Mouse (Mus musculus): ENCODE measurements at regions not wholly inside any gene's neighbourhood (a gene's known extent, or its start where the extent isn't known, plus 50 kb on each side); places are given as distances from the start of the nearest gene placed in this dataset.
"Not testable (repeated sequence)": the region's sequence is repeated elsewhere in the genome, so short reads cannot be mapped to it uniquely, and the experiment has no call there.

DNA sequence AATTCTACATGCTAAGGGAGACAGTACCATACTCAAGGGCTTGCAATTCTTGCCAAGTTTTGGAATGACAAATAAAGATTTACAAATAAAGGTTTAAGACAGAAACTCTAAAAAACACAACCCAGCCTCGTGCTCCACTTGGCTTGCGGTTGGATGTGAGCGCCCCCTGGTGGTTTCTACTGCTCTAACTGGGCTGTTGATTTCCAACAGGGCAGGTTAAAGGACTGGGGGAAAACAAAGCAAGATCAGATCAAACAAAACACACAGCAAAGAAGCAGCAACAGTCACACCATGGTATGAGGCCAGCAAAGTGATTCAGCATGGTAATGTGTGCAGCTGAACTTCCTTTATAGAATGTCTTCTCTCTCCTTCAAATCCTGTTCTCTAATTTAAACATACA, 339.2 kb downstream of the Adam3 start:
- DNase-seq (ENCODE audit: low spot score in 2 of 2) = peak in 1 of 2 experiments; percentile 21

DNA sequence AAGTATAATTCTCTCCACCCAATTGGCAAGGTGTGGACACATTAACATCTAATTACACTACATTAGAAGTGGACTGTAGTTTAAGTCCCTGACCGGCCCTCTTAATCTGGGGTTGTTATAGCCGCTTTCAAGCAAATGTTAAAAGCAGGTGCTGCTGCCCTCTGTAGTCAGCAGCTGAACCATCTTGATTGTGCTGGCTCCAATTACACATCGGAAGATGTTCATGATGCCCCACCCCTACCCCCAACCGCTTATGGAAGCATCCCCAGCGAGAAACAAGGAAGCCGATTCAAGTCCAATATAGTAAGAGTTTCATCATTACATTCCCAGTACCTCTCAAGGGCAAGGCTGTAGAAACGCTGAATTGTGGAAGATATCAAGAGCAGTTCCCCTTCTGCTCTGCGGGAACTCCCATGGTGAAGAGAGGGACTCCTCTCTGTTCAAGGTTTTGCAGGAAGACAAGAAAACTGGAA, 341.7 kb downstream of the Adam3 start:
- no peak for DNase-seq (ENCODE audit: low spot score in 2 of 2)

- no peak for DNase-seq (ENCODE audit: low spot score in 2 of 2)
These were observed 342.3 kb downstream of the Adam3 start for GRCm38 (mm10) chr8:24383130-24383962.

GRCm38 (mm10) chr8:24381666-24382253, 343.9 kb downstream of the Adam3 start:
- no peak for DNase-seq (ENCODE audit: low spot score in 2 of 2)

- DNase-seq (ENCODE audit: low spot score in 2 of 2) = no peak
These were observed 347.6 kb downstream of the Adam3 start for GRCm38 (mm10) chr8:24378070-24378469.

- DNase-seq (ENCODE audit: low spot score in 2 of 2) = not testable (repeated sequence)
These were observed 348.8 kb downstream of the Adam3 start for GRCm38 (mm10) chr8:24376846-24377245.

DNA sequence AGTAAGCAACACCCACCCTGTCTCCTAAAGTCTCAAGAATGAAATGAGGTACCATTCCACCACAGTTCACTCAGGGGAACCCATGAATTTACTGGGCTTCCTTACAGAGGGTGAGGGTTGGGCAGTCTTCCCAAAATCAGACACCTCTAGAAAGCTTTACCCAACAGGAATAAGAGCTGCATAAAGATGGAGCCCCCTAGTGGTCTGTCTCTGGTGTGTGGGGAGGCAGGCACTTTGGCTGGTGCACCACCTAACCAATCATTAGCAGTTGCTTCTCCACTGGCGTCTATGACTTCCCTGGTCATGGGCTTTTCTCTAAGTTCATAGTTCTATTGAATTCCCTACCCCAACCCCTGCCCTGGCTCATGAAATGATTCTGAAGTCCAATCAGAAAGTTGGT, 351.1 kb downstream of the Adam3 start:
- no peak for DNase-seq (ENCODE audit: low spot score in 2 of 2)

DNA sequence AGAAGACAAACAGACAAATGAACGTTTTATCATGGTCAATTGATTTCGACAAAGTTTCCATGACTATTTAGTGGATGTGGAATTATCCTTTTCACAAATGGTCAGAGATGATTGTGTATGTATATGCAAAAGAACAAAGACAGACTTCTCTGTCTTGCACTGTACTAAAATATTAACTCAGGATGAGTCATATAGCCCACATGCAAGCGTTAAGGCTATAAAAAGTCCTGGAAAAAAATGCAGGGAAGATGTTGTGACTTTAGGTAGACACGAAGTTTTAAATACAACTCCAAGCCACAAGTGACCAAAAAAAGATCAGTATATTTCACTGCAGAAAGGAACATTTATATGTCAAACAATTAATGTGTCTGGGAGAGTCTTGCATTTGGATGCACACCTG, 353.6 kb downstream of the Adam3 start:
- DNase-seq (ENCODE audit: low spot score in 2 of 2) = no peak

DNA sequence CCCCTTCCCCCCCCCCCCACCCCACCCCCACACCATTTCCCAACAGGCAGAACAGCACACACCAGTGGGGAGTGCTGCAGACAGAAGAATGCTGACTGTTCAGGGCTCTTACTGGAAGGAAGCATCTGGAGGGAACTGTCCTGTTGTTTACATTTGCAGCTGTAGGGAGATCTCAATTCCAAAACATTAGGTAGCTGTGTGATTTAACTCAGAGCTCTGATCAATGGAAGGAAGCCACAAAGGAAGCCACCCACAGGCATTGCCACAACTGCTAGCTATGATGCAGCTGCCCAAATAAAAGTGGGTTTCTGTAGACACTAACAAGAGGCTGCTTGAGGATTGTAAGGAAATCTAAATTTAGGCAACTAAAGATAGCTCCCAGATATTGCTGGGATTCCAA, 359.7 kb downstream of the Adam3 start:
- DNase-seq (ENCODE audit: low spot score in 2 of 2) = no peak

DNA sequence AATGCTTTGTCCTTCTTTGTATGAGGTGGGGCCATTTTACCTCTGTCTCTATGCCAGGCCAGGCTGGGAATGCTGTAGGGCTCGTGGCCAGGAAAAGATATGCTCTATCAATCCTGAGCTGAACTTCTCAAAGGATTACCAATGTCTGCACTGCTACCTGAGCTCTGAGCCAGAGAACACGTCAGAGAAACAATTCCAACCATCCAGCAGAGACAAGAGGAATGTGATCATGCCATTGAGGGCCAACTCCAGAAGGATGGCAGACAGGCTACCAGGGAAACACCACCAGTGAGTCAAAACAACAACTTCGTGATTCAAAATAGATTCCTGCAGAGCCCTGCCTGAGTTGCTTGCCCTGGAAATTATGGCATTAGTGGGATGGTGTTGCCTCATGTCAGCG, 361.0 kb downstream of the Adam3 start:
- DNase-seq (ENCODE audit: low spot score in 2 of 2) = no peak

DNA sequence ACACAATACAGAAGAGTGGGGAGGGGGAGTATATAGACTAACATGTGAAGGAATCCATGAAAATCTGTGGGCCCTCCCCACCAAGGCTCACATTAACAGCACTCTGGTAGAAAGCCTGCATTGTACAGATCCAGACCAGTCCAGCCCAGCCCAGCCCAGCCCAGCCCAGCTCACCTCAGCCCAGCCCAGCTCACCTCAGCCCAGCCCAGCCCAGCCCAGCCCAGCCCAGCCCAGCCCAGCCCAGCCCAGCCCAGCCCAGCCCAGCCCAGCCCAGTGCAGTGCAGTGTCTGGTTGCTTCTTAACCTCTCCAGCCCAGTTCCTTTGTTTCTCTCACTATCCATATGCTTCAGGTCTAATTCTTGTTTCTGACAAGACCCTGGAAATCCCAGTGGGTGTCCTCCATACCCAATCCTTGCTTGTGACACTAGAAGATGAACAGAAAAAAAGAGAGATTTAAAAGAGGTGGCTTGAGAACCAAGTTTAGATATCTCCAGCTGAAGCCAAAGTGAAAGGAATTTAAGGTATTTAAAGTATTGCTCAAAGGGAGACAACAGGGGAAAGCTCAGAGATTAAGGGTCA, 366.5 kb downstream of the Adam3 start:
- DNase-seq (ENCODE audit: low spot score in 2 of 2) = no peak

- no peak for DNase-seq (ENCODE audit: low spot score in 2 of 2)
These were observed 370.5 kb downstream of the Adam3 start for GRCm38 (mm10) chr8:24355146-24355545.

DNA sequence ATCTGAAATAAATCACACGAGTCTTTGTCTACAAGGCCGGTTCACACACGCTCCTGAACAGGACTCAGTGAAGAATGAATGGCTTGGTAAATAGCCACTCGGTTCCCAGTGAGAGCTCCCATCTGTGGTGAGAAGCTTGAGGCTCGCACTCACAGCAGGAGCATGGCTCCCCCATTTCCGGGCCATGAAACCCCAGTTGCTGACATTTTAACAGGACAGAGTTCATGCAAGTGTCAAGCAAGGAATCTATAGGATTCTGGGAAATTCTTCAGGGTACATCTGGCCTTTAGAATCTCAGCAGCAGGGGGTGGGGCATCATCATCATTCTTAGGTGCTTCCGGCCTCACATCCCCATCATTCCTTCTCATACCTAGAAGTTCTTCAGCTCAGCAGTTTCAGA, 371.8 kb downstream of the Adam3 start:
- no peak for DNase-seq (ENCODE audit: low spot score in 2 of 2)

- no peak for DNase-seq (ENCODE audit: low spot score in 2 of 2)
These were observed 373.3 kb downstream of the Adam3 start for GRCm38 (mm10) chr8:24352322-24352721.

- DNase-seq (ENCODE audit: low spot score in 2 of 2) = no peak
These were observed 373.9 kb downstream of the Adam3 start for GRCm38 (mm10) chr8:24351760-24352159.

GRCm38 (mm10) chr8:24346390-24347113, 379.1 kb downstream of the Adam3 start:
- no peak for DNase-seq (ENCODE audit: low spot score in 2 of 2)

DNA sequence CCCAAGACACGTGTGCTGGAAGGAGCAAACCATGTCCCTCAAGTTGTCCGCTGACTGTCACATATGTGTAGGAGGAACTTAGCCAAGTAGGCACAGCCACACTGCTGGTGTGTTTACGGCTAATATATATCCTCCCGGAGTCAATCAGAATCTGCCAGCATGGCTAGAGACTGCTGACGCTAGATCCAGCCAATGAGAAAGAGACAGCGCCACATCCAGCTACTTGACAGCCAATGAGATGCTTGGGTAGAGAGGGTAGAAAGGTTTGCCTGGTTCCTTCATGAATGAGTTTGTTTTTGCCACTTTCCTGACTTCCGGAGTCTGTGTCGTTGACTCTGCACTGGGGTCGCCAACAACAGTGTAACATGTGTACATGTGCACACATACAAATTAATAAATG, 387.0 kb downstream of the Adam3 start:
- DNase-seq (ENCODE audit: low spot score in 2 of 2) = no peak

DNA sequence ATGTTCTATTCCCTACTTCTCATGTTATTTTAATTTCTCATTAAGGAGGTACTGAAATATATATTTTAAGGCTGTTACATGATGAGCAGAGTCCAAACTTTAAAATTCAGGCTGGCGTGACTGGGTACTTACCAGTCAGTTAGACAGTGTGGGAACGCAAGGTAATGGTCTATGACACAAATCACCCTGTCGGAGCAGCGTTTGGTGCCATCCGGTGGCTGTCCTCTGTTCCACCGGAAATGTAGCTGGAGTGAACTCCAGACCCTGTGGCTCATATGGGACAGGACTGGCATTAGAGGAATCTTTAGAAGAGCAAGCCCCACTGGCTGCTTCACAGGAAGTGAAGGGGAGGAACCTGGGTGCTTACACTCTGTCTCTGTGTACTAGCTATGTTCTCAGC, 388.0 kb downstream of the Adam3 start:
- no peak for DNase-seq (ENCODE audit: low spot score in 2 of 2)

DNA sequence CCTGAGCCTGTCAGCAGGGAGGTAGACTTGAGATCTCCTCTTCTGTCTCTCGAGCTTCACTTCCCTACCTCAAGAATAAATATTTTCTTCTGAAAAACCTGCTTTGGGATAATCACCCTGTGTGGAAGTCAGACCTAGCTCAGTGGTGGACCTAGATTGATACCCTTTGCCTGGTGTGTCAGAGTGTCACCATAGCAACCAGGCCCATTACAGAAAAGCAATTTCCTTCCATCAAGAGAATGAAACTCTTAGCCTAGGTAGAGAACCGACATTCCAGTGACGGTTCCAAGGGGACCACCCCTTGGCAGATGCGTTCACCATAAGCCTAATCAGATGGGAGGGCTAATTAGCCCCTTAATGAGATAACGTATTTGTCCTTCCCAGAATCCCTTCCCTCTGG, 389.9 kb downstream of the Adam3 start:
- DNase-seq (ENCODE audit: low spot score in 2 of 2) = no peak

DNA sequence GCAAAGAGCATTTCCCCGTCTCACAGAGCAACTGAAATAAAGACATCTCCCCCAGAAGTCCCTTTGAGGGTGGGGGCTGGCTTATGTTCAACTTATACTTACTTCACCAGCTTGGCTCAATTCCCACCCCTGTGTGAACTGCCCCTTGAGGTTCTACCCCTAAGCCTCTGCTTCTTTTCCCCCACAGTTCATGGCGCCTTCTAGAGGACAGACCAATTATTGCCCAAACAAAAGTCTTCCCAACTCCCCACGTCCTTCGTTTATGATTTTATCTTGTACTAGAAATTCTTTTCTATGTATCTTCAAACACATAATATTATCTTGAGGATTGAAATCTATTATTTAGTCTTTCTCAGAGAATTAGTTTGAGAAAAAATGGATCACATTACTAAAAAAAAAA, 391.9 kb downstream of the Adam3 start:
- no peak for DNase-seq (ENCODE audit: low spot score in 2 of 2)

- no peak for DNase-seq (ENCODE audit: low spot score in 2 of 2)
These were observed 414.8 kb downstream of the Adam3 start for GRCm38 (mm10) chr8:24310893-24311292.

GRCm38 (mm10) chr8:24294565-24294964, 431.1 kb downstream of the Adam3 start:
- DNase-seq (ENCODE audit: low spot score in 2 of 2) = no peak
